Mouse (Mus musculus): ENCODE measurements around the gene Olfr1094.

The Olfr1094 gene

GRCm38 (mm10) chr2:86824363-86824762, at the start of gene Olfr1094:
Gene Olfr1094 (plus strand): TSS chr2:86824663.
- DNase-seq (ENCODE audit: extremely low spot score, low spot score) = no peak

GRCm38 (mm10) chr2:86782179-86782578, 42.3 kb upstream of the Olfr1094 start, which contains the start of gene Olfr1093:
Gene Olfr1093 (plus strand): TSS chr2:86782479.
- no peak for DNase-seq (ENCODE audit: extremely low spot score, low spot score)

- DNase-seq (ENCODE audit: extremely low spot score, low spot score) = no peak
Measured at GRCm38 (mm10) chr2:86809918-86810317, 14.5 kb upstream of the Olfr1094 start, which contains the start of gene Olfr141. Gene Olfr141 (minus strand): TSS chr2:86810018.

GRCm38 (mm10) chr2:86851596-86851995, 27.1 kb downstream of the Olfr1094 start, which contains the start of gene Olfr1095:
Gene Olfr1095 (minus strand): TSS chr2:86851696.
- no peak for DNase-seq (ENCODE audit: extremely low spot score, low spot score)

GRCm38 (mm10) chr2:86874702-86875101, 50.2 kb downstream of the Olfr1094 start, which contains the start of gene Gm13723:
Gene Gm13723 (minus strand): TSS chr2:86874802.
- no peak for DNase-seq (ENCODE audit: extremely low spot score, low spot score)

Data from neural tube, embryonic 10.5 days (tissue).